In the genomic region with DNA sequence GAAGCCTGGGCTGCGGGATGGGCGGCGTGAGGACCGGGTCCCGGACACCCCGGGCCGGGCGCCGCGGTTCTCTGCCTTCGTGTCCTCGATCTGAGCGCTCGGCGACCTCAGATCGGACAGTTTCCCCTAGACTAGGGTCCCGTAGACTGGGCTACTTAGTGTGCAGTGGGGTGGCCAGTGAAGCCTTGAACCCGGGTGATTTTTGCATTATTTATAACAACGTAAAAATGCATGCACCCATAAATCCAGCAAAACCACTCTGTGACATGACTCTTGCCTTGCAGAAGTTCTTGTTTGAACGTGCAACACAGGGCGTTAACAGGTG, we compare ENCODE assay signal across 7 mouse cellular contexts. TPM values are rescaled to one million over a fixed set of nuclear protein-coding genes. Genes with fewer than 3 reads are reported as not detected.
DNase-seq lines count a peak whose midpoint lies in the region; ATAC-seq and TF ChIP-seq lines count a peak whose summit lies in the region.

No protein-coding gene starts in this region.

- no peak for TF ChIP-seq EP300 in lung, postnatal 0 days (IDR thresholded peaks at IDR 0.05)

- peak overlapping the region; percentile 23 for H3K9ac ChIP-seq in lung, postnatal 0 days (replicated peaks; ENCODE audit: low read depth)
- peak overlapping the region; percentile 69 for H3K9ac ChIP-seq in limb, embryonic 12.5 days (replicated peaks)

- no peaks in the 10 kb centered on the region for H3K27me3 ChIP-seq in lung, postnatal 0 days (replicated peaks; ENCODE audit: insufficient read depth, low read length)
- H3K27me3 ChIP-seq in forebrain, embryonic 10.5 days (ENCODE audit: poor library complexity, severe bottlenecking), result no peaks in the 10 kb centered on the region
- H3K27me3 ChIP-seq in limb, embryonic 12.5 days, result no peaks in the 10 kb centered on the region
- no peaks in the 10 kb centered on the region for H3K27me3 ChIP-seq in small intestine, adult 2 months (ENCODE audit: control insufficient read depth, insufficient read depth, low read length)

- no peak for DNase-seq in lung, postnatal 0 days (ENCODE audit: low spot score)
- no peak for DNase-seq in lung, postnatal 36 days
- no peak for DNase-seq in forebrain, embryonic 10.5 days (ENCODE audit: extremely low spot score, low spot score)
- no peak for DNase-seq in left cerebral cortex, postnatal 14 days (ENCODE audit: low spot score in 2 of 2)
- DNase-seq in thymus, postnatal 4 days, result no peak

- no peak for TF ChIP-seq POLR2A in small intestine, adult 2 months (IDR thresholded peaks at IDR 0.05; ENCODE audit: low read depth, low read length)

- TF ChIP-seq CTCF in lung, postnatal 0 days (IDR thresholded peaks at IDR 0.05), result no peak
- TF ChIP-seq CTCF in small intestine, adult 2 months (IDR thresholded peaks at IDR 0.05; ENCODE audit: extremely low read depth, insufficient read length, insufficient replicate concordance, low read depth, low read length), result no peak

- ATAC-seq in lung, postnatal 0 days, result no peak
- no peak; the same call in 1 of the 2 replicates for ATAC-seq in limb, embryonic 12.5 days (ENCODE audit: insufficient number of reproducible peaks, insufficient read depth, low FRiP score, low TSS enrichment, low read depth)

- H3K4me1 ChIP-seq in lung, postnatal 0 days (ENCODE audit: insufficient read depth, low read depth, low read length), result 0 out of 2 replicates have a peak, but pooled peaks cover 7% of the 10 kb centered on the region
- peaks cover 23% of the 10 kb centered on the region for H3K4me1 ChIP-seq in forebrain, embryonic 10.5 days
- H3K4me1 ChIP-seq in limb, embryonic 12.5 days (replicated peaks), result peaks cover 8% of the 10 kb centered on the region
- H3K4me1 ChIP-seq in small intestine, adult 2 months (ENCODE audit: control insufficient read depth, insufficient read depth, insufficient read length, low read length), result peaks cover 5% of the 10 kb centered on the region; the same call in 1 of the 2 replicates

- under 1% methylated on average over 21 of the region's 21 CpGs for WGBS in lung, postnatal 0 days
- WGBS in forebrain, embryonic 10.5 days, result under 1% methylated on average over 21 of the region's 21 CpGs
- under 1% methylated on average over 21 of the region's 21 CpGs for WGBS in limb, embryonic 12.5 days
- WGBS in small intestine, adult 2 months, result under 1% methylated on average over 21 of the region's 21 CpGs

- H3K9me3 ChIP-seq in lung, postnatal 0 days (ENCODE audit: low read length), result no peaks in the 10 kb centered on the region
- no peaks in the 10 kb centered on the region for H3K9me3 ChIP-seq in forebrain, embryonic 10.5 days
- no peaks in the 10 kb centered on the region for H3K9me3 ChIP-seq in limb, embryonic 12.5 days

- no peak overlapping the region for H3K27ac ChIP-seq in lung, postnatal 0 days (ENCODE audit: low read length)
- H3K27ac ChIP-seq in forebrain, embryonic 10.5 days, result peak overlapping the region; percentile 94
- H3K27ac ChIP-seq in limb, embryonic 12.5 days, result no peak overlapping the region
- H3K27ac ChIP-seq in small intestine, adult 2 months (ENCODE audit: insufficient read depth, low read depth, low read length), result no peak overlapping the region

- intact Hi-C loops in left cerebral cortex, postnatal 14 days (cut with DNase I), result loop anchor here (5.0 kb wide), 1 partner anchor 123 kb away; a partner anchor contains a TSS

- peak overlapping the region; percentile 57 for H3K4me2 ChIP-seq in lung, postnatal 0 days (replicated peaks; ENCODE audit: low read depth, low read length)
- peak overlapping the region; percentile 83 for H3K4me2 ChIP-seq in limb, embryonic 12.5 days

- 0 out of 2 replicates have a peak, but pooled peaks cover 3% of the 10 kb centered on the region for H3K36me3 ChIP-seq in lung, postnatal 0 days (ENCODE audit: insufficient read depth, low read length)
- H3K36me3 ChIP-seq in forebrain, embryonic 10.5 days (replicated peaks), result peaks cover 40% of the 10 kb centered on the region
- peaks cover 36% of the 10 kb centered on the region for H3K36me3 ChIP-seq in limb, embryonic 12.5 days
- peaks cover 3% of the 10 kb centered on the region; the same call in 1 of the 2 replicates for H3K36me3 ChIP-seq in small intestine, adult 2 months (ENCODE audit: control insufficient read depth, insufficient read depth, low read length)

- peak overlapping the region; percentile 51 for H3K4me3 ChIP-seq in lung, postnatal 0 days (ENCODE audit: low read depth, low read length)
- H3K4me3 ChIP-seq in forebrain, embryonic 10.5 days, result peak overlapping the region; percentile 61
- H3K4me3 ChIP-seq in limb, embryonic 12.5 days (replicated peaks), result peak overlapping the region; percentile 66
- H3K4me3 ChIP-seq in small intestine, adult 2 months (ENCODE audit: low read depth, low read length), result peak overlapping the region; percentile 82

RNA-seq across cellular contexts. Expression of a gene that starts 0.3 kb away (rescaled TPM):
- polyA plus RNA-seq in lung, postnatal 0 days (2015; fragmentation: Nextera tagmentation; extraction: Ambion mirVana), result 28.9 and 30.1 TPM in 2 replicates
- 55.5 and 62.0 TPM in 2 replicates for polyA plus RNA-seq in forebrain, embryonic 10.5 days (2016; fragmentation: Nextera tagmentation; extraction: Ambion mirVana)
- polyA plus RNA-seq in limb, embryonic 12.5 days (2016; fragmentation: Nextera tagmentation; extraction: Ambion mirVana), result 37.5 and 40.1 TPM in 2 replicates
- polyA plus RNA-seq in small intestine, adult 2 months (2012; rRNA removed), result 23.6 and 44.6 TPM in 2 replicates
- 10 to 100 TPM; 37.7 to 38.9 TPM for total RNA-seq in left cerebral cortex, postnatal 14 days (2021)

RNA-seq across cellular contexts. Expression of a gene that starts 0.5 kb away (rescaled TPM):
- 11.1 and 12.8 TPM in 2 replicates for polyA plus RNA-seq in lung, postnatal 0 days (2015; fragmentation: Nextera tagmentation; extraction: Ambion mirVana)
- polyA plus RNA-seq in forebrain, embryonic 10.5 days (2016; fragmentation: Nextera tagmentation; extraction: Ambion mirVana), result 31.0 and 32.4 TPM in 2 replicates
- polyA plus RNA-seq in limb, embryonic 12.5 days (2016; fragmentation: Nextera tagmentation; extraction: Ambion mirVana), result 36.0 and 39.9 TPM in 2 replicates
- 5.2 and 6.7 TPM in 2 replicates for polyA plus RNA-seq in small intestine, adult 2 months (2012; rRNA removed)
- 10 to 100 TPM; 23.5 to 24.1 TPM for total RNA-seq in left cerebral cortex, postnatal 14 days (2021)
